Mouse (Mus musculus): ENCODE measurements at regions not wholly inside any gene's neighbourhood (a gene's known extent, or its start where the extent isn't known, plus 50 kb on each side); places are given as distances from the start of the nearest gene placed in this dataset.
A peak's percentile ranks its signal among the peaks of the same experiment; 100 is the strongest.

- peak; percentile 24 for DNase-seq (ENCODE audit: low spot score)
Observed at GRCm38 (mm10) chrX:99593872-99594487, 122.9 kb upstream of the Pja1 start.

- DNase-seq (ENCODE audit: low spot score): no peak
Observed at GRCm38 (mm10) chrX:99592980-99593379, 121.9 kb upstream of the Pja1 start.

- DNase-seq (ENCODE audit: low spot score): no peak
Observed at GRCm38 (mm10) chrX:99587284-99587683, 116.2 kb upstream of the Pja1 start.

- no peak for DNase-seq (ENCODE audit: low spot score)
Observed at GRCm38 (mm10) chrX:99586282-99586681, 115.2 kb upstream of the Pja1 start.

GRCm38 (mm10) chrX:99585703-99586102 is 114.6 kb upstream of the Pja1 start:
- no peak for DNase-seq (ENCODE audit: low spot score)

- no peak for DNase-seq (ENCODE audit: low spot score)
Observed at GRCm38 (mm10) chrX:99582611-99583010, 111.5 kb upstream of the Pja1 start.

- no peak for DNase-seq (ENCODE audit: low spot score)
Observed at GRCm38 (mm10) chrX:99581632-99582466, 110.8 kb upstream of the Pja1 start.

GRCm38 (mm10) chrX:99579206-99579605 is 108.1 kb upstream of the Pja1 start:
- DNase-seq (ENCODE audit: low spot score): no peak

- DNase-seq (ENCODE audit: low spot score): no peak
Observed at GRCm38 (mm10) chrX:99578796-99579195, 107.7 kb upstream of the Pja1 start.

- no peak for DNase-seq (ENCODE audit: low spot score)
Observed at GRCm38 (mm10) chrX:99575105-99575504, 104.0 kb upstream of the Pja1 start.

- peak; percentile 49 for DNase-seq (ENCODE audit: low spot score)
Observed at GRCm38 (mm10) chrX:99574441-99575103, 103.5 kb upstream of the Pja1 start.

GRCm38 (mm10) chrX:99570161-99570560 is 99.1 kb upstream of the Pja1 start:
- DNase-seq (ENCODE audit: low spot score): no peak

GRCm38 (mm10) chrX:99568244-99568643 is 97.2 kb upstream of the Pja1 start:
- no peak for DNase-seq (ENCODE audit: low spot score)

GRCm38 (mm10) chrX:99567367-99568164 is 96.5 kb upstream of the Pja1 start:
- DNase-seq (ENCODE audit: low spot score): peak; percentile 19

GRCm38 (mm10) chrX:99561995-99562394 is 90.9 kb upstream of the Pja1 start:
- DNase-seq (ENCODE audit: low spot score): no peak

GRCm38 (mm10) chrX:99560699-99561098 is 89.6 kb upstream of the Pja1 start:
- no peak for DNase-seq (ENCODE audit: low spot score)

- no peak for DNase-seq (ENCODE audit: low spot score)
Observed at GRCm38 (mm10) chrX:99556876-99557354, 85.8 kb upstream of the Pja1 start.

- DNase-seq (ENCODE audit: low spot score): no peak
Observed at GRCm38 (mm10) chrX:99555976-99556781, 85.1 kb upstream of the Pja1 start.

- DNase-seq (ENCODE audit: low spot score): no peak
Observed at GRCm38 (mm10) chrX:99552778-99553177, 81.7 kb upstream of the Pja1 start.

- DNase-seq (ENCODE audit: low spot score): no peak
Observed at GRCm38 (mm10) chrX:99550057-99550760, 79.1 kb upstream of the Pja1 start.
